9 mouse cellular contexts compared by ENCODE assay signal in genomic region chr2:30724521-30724920, GRCm38 (mm10).
A peak's percentile ranks its signal among the peaks of the same experiment; 100 is the strongest.
DNase-seq lines count a peak whose midpoint lies in the region; ATAC-seq lines count a peak whose summit lies in the region.
"Had no signal": no experiment of that assay in that cellular context is flagged by ENCODE, and none has a peak within 500 bp of the region (broad histone marks: within the 10 kb centered on the region; RNA-seq: fewer than 3 reads in every experiment).

No protein-coding gene starts in this region.

- no peaks in the 10 kb centered on the region for H3K36me3 ChIP-seq in kidney, embryonic 14.5 days (ENCODE audit: control insufficient read depth, insufficient read depth, low read length)
- H3K36me3 ChIP-seq in embryonic facial prominence, embryonic 14.5 days (ENCODE audit: control insufficient read depth, insufficient read depth, low read length): no peaks in the 10 kb centered on the region
- no peaks in the 10 kb centered on the region for H3K36me3 ChIP-seq in hindbrain, embryonic 12.5 days
- H3K36me3 ChIP-seq in midbrain, embryonic 11.5 days (ENCODE audit: control insufficient read depth, insufficient read depth, low read length): no peaks in the 10 kb centered on the region

- DNase-seq in kidney, adult 11 months: no peak
- DNase-seq in embryonic facial prominence, embryonic 14.5 days (ENCODE audit: low spot score): no peak
- no peak for DNase-seq in midbrain, embryonic 11.5 days (ENCODE audit: low spot score, missing footprints)
- DNase-seq in urinary bladder, adult 2 months (ENCODE audit: low spot score): no peak
- no peak for DNase-seq in spleen, postnatal 14 days (ENCODE audit: low spot score in 2 of 2)
- no peak for DNase-seq in adrenal gland, postnatal 10 days
- DNase-seq: lung, postnatal 4 days had no signal

- no peak overlapping the region for H3K4me2 ChIP-seq in kidney, embryonic 14.5 days (replicated peaks; ENCODE audit: low read depth, low read length)
- H3K4me2 ChIP-seq in embryonic facial prominence, embryonic 14.5 days (ENCODE audit: low read depth, low read length): no peak overlapping the region
- no peak overlapping the region for H3K4me2 ChIP-seq in hindbrain, embryonic 12.5 days (replicated peaks)
- no peak overlapping the region for H3K4me2 ChIP-seq in midbrain, embryonic 11.5 days

- no peak overlapping the region for H3K4me3 ChIP-seq in kidney, embryonic 14.5 days (ENCODE audit: low read length)
- no peak overlapping the region for H3K4me3 ChIP-seq in embryonic facial prominence, embryonic 14.5 days (ENCODE audit: low read depth, low read length)
- H3K4me3 ChIP-seq in hindbrain, embryonic 12.5 days: no peak overlapping the region
- no peak overlapping the region for H3K4me3 ChIP-seq in midbrain, embryonic 11.5 days (ENCODE audit: low read depth, low read length)

- H3K4me1 ChIP-seq in kidney, embryonic 14.5 days (ENCODE audit: control insufficient read depth, insufficient read depth, low read length): peaks cover 62% of the 10 kb centered on the region
- peaks cover 56% of the 10 kb centered on the region for H3K4me1 ChIP-seq in embryonic facial prominence, embryonic 14.5 days (ENCODE audit: control insufficient read depth, insufficient read depth, low read length)
- H3K4me1 ChIP-seq in hindbrain, embryonic 12.5 days: peaks cover 73% of the 10 kb centered on the region
- peaks cover 70% of the 10 kb centered on the region for H3K4me1 ChIP-seq in midbrain, embryonic 11.5 days (ENCODE audit: control insufficient read depth, insufficient read depth, low read length)

- no peak for ATAC-seq in kidney, embryonic 14.5 days (ENCODE audit: low FRiP score, low TSS enrichment)
- no peak for ATAC-seq in embryonic facial prominence, embryonic 14.5 days (ENCODE audit: low read depth)
- ATAC-seq in hindbrain, embryonic 12.5 days (ENCODE audit: low FRiP score): no peak
- ATAC-seq in midbrain, embryonic 11.5 days (ENCODE audit: low FRiP score): no peak

- peak overlapping the region; percentile 37; the same call in 1 of the 2 replicates for H3K27ac ChIP-seq in kidney, embryonic 14.5 days (ENCODE audit: low read depth, low read length)
- H3K27ac ChIP-seq in embryonic facial prominence, embryonic 14.5 days (replicated peaks; ENCODE audit: low read depth, low read length): peak overlapping the region; percentile 99; the same call in 1 of the 2 replicates
- H3K27ac ChIP-seq in hindbrain, embryonic 12.5 days: peak overlapping the region; percentile 100
- H3K27ac ChIP-seq in midbrain, embryonic 11.5 days (ENCODE audit: low read depth, low read length): peak overlapping the region; percentile 100

- no peak overlapping the region for H3K9ac ChIP-seq in kidney, embryonic 14.5 days (ENCODE audit: low read depth, low read length)
- H3K9ac ChIP-seq in embryonic facial prominence, embryonic 14.5 days (ENCODE audit: low read depth, low read length): no peak overlapping the region
- H3K9ac ChIP-seq in hindbrain, embryonic 12.5 days: 0 out of 2 replicates have a peak overlapping the region, but pooled peaks have one; percentile 57
- H3K9ac ChIP-seq in midbrain, embryonic 11.5 days (ENCODE audit: low read length): peak overlapping the region; percentile 78

- H3K27me3 ChIP-seq in kidney, embryonic 14.5 days (ENCODE audit: control insufficient read depth, insufficient read depth, low read length): no peaks in the 10 kb centered on the region
- no peaks in the 10 kb centered on the region for H3K27me3 ChIP-seq in embryonic facial prominence, embryonic 14.5 days (replicated peaks; ENCODE audit: control insufficient read depth, insufficient read depth, low read length)
- no peaks in the 10 kb centered on the region for H3K27me3 ChIP-seq in hindbrain, embryonic 12.5 days
- H3K27me3 ChIP-seq in midbrain, embryonic 11.5 days (ENCODE audit: control insufficient read depth, insufficient read depth, low read length): no peaks in the 10 kb centered on the region

- H3K9me3 ChIP-seq in kidney, embryonic 14.5 days (ENCODE audit: control insufficient read depth, low read length): no peaks in the 10 kb centered on the region
- H3K9me3 ChIP-seq in embryonic facial prominence, embryonic 14.5 days (ENCODE audit: control insufficient read depth, low read length): no peaks in the 10 kb centered on the region
- no peaks in the 10 kb centered on the region for H3K9me3 ChIP-seq in hindbrain, embryonic 12.5 days (replicated peaks)
- no peaks in the 10 kb centered on the region for H3K9me3 ChIP-seq in midbrain, embryonic 11.5 days (ENCODE audit: control insufficient read depth, low read length)

Comparison
In these comparisons a context has a peak if more than half of its experiments do, and no peak if none do; other contexts are left out.
1. H3K27ac ChIP-seq: peak in every context shown above with its lines; median percentile 100 in hindbrain, embryonic 12.5 days; 100 in midbrain, embryonic 11.5 days; 99 in embryonic facial prominence, embryonic 14.5 days; 37 in kidney, embryonic 14.5 days.
2. H3K9ac ChIP-seq: peak in hindbrain, embryonic 12.5 days (single experiment) and midbrain, embryonic 11.5 days (single experiment); none in kidney, embryonic 14.5 days (single experiment) and embryonic facial prominence, embryonic 14.5 days (single experiment).